Mouse (Mus musculus): Measurements from ENCODE around the gene Scg3.

GRCm38 (mm10) chr9:75684772-75685171 is 916 bp upstream of the Scg3 start:
- TF ChIP-seq POLR2A (IDR thresholded peaks at IDR 0.05; ENCODE audit: extremely low read depth, insufficient read depth, low read length) (no peak), CTCF (IDR thresholded peaks at IDR 0.05; ENCODE audit: low read depth, low read length) (no peak)
